Mouse (Mus musculus): ENCODE measurements around the gene Ppp1r3d. TPM values are rescaled to one million over a fixed set of nuclear protein-coding genes. Genes with fewer than 3 reads are reported as not detected.

Gene Ppp1r3d
- polyA plus RNA-seq, 1 experiment from 2014 or later = 1.1 TPM

DNA sequence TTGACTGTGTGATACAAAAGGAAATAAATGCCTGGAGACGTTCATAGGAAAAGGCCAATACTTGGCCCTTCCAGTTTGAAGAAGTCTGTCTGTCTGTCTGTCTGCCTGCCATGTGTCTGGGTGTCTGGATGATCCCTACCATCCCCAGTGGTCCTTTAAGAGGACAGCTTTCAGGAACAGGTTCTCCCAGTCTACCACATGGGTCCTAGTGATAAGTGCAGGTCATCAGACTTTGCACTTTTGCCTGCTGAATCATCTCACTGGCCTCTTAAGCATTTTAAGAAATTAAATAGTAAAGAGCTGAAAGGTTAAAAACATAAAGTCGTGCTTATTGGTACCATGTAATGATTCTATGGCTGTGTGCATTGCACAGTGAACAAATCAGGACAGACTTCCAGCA lies 19.2 kb upstream of the Ppp1r3d start:
- Histone ChIP-seq H3K9me3 (ENCODE audit: control insufficient read depth, low read length) (no peaks in the 10 kb centered on the region), H3K36me3 (ENCODE audit: control insufficient read depth, insufficient read depth, low read length) (no peaks in the 10 kb centered on the region), H3K4me3 (ENCODE audit: low read depth, low read length) (no peak overlapping the region), H3K4me1 (ENCODE audit: control insufficient read depth, insufficient read depth, low read length) (no peaks in the 10 kb centered on the region), H3K27ac (ENCODE audit: low read depth, low read length) (no peak overlapping the region), H3K4me2 (no peak overlapping the region), H3K27me3 (ENCODE audit: control insufficient read depth, insufficient read depth, low read length) (no peaks in the 10 kb centered on the region), H3K9ac (ENCODE audit: low read length) (no peak overlapping the region)
- DNase-seq (ENCODE audit: low spot score, missing footprints) (no peak), ATAC-seq (ENCODE audit: low FRiP score) (no peak)
- 78% methylated on average over 2 of the region's 2 CpGs for WGBS

GRCm38 (mm10) chr2:178430231-178430630 lies 16.0 kb upstream of the Ppp1r3d start, which contains the start of gene Cdh26:
TSS of gene Cdh26 (plus strand) at chr2:178430531.
- Histone ChIP-seq H3K27me3 (ENCODE audit: control insufficient read depth, insufficient read depth, low read length) (no peaks in the 10 kb centered on the region), H3K4me2 (no peak within 1 kb of the TSS), H3K9ac (ENCODE audit: low read length) (no peak within 1 kb of the TSS), H3K36me3 (ENCODE audit: control insufficient read depth, insufficient read depth, low read length) (no peaks in the 10 kb centered on the region), H3K4me3 (ENCODE audit: low read depth, low read length) (no peak within 1 kb of the TSS), H3K9me3 (ENCODE audit: control insufficient read depth, low read length) (no peaks in the 10 kb centered on the region), H3K4me1 (ENCODE audit: control insufficient read depth, insufficient read depth, low read length) (no peaks in the 10 kb centered on the region), H3K27ac (ENCODE audit: low read depth, low read length) (no peak within 1 kb of the TSS)
- DNase-seq (ENCODE audit: low spot score, missing footprints) = no peak
- 90% methylated on average over 4 of the region's 4 CpGs for WGBS
- ATAC-seq (ENCODE audit: low FRiP score) = no peak

DNA sequence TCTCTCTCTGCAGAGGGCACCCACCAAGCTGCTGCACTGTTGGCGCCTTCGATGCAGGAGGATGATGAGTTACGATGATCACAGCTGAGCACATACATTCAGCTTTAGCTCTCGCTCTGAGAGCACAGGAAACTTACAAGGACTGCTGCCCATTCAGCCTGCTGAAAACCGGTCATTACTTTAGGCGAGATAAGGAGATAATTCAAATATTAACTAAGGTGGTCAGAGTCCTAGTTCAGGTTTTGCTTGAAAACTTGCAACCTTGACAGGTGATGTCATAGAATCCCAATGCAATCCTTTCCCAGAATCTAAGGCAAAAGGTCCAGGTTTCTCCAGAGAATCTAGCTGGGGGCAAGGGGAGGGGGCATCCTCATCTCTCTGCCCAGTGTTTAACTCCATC lies 15.2 kb upstream of the Ppp1r3d start:
- WGBS = 87% methylated on average over 6 of the region's 6 CpGs
- ATAC-seq (ENCODE audit: low FRiP score) = no peak
- DNase-seq (ENCODE audit: low spot score, missing footprints) = no peak

DNA sequence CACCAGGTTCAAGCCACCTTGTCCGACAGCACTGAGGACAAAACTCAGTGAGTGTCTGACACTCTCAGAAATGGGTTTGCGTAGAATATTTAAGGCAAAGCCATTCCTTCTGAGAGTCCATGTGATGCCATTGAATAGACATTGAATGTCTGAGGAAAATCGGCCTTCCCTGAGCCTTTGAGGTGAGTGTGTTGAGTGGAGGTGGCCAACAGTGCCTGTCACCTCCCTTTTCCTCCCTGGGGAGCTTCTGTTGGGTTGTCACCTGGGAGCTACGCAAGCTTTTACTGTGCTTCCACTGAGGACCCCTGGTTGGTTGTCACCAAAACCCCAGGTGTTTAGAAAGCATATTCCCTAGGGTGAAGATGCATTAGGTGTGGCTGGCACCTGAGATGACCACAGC lies 14.4 kb upstream of the Ppp1r3d start:
- Histone ChIP-seq H3K9me3 (ENCODE audit: control insufficient read depth, low read length) (no peaks in the 10 kb centered on the region), H3K9ac (ENCODE audit: low read length) (no peak overlapping the region), H3K4me1 (ENCODE audit: control insufficient read depth, insufficient read depth, low read length) (no peaks in the 10 kb centered on the region), H3K4me2 (no peak overlapping the region), H3K36me3 (ENCODE audit: control insufficient read depth, insufficient read depth, low read length) (no peaks in the 10 kb centered on the region), H3K4me3 (ENCODE audit: low read depth, low read length) (no peak overlapping the region), H3K27ac (ENCODE audit: low read depth, low read length) (no peak overlapping the region), H3K27me3 (ENCODE audit: control insufficient read depth, insufficient read depth, low read length) (no peaks in the 10 kb centered on the region)
- no peak for DNase-seq (ENCODE audit: low spot score, missing footprints)
- ATAC-seq (ENCODE audit: low FRiP score) = no peak
- 90% methylated on average over 4 of the region's 4 CpGs for WGBS

More for the DNA sequence above, 15.2 kb upstream of the Ppp1r3d start:
- Histone ChIP-seq H3K4me1 (ENCODE audit: control insufficient read depth, insufficient read depth, low read length) (no peaks in the 10 kb centered on the region), H3K4me3 (ENCODE audit: low read depth, low read length) (no peak overlapping the region), H3K27ac (ENCODE audit: low read depth, low read length) (no peak overlapping the region), H3K4me2 (no peak overlapping the region), H3K36me3 (ENCODE audit: control insufficient read depth, insufficient read depth, low read length) (no peaks in the 10 kb centered on the region), H3K9me3 (ENCODE audit: control insufficient read depth, low read length) (no peaks in the 10 kb centered on the region), H3K27me3 (ENCODE audit: control insufficient read depth, insufficient read depth, low read length) (no peaks in the 10 kb centered on the region), H3K9ac (ENCODE audit: low read length) (no peak overlapping the region)

- Histone ChIP-seq H3K9ac (ENCODE audit: low read length) (no peak overlapping the region), H3K27me3 (ENCODE audit: control insufficient read depth, insufficient read depth, low read length) (no peaks in the 10 kb centered on the region), H3K4me1 (ENCODE audit: control insufficient read depth, insufficient read depth, low read length) (no peaks in the 10 kb centered on the region), H3K4me3 (ENCODE audit: low read depth, low read length) (no peak overlapping the region), H3K9me3 (ENCODE audit: control insufficient read depth, low read length) (no peaks in the 10 kb centered on the region), H3K4me2 (no peak overlapping the region), H3K36me3 (ENCODE audit: control insufficient read depth, insufficient read depth, low read length) (no peaks in the 10 kb centered on the region), H3K27ac (ENCODE audit: low read depth, low read length) (no peak overlapping the region)
- ATAC-seq (ENCODE audit: low FRiP score) (no peak), DNase-seq (ENCODE audit: low spot score, missing footprints) (peak; percentile 72)
- 80% methylated on average over 9 of the region's 9 CpGs for WGBS
These were observed 13.9 kb upstream of the Ppp1r3d start for GRCm38 (mm10) chr2:178428183-178428582.

DNA sequence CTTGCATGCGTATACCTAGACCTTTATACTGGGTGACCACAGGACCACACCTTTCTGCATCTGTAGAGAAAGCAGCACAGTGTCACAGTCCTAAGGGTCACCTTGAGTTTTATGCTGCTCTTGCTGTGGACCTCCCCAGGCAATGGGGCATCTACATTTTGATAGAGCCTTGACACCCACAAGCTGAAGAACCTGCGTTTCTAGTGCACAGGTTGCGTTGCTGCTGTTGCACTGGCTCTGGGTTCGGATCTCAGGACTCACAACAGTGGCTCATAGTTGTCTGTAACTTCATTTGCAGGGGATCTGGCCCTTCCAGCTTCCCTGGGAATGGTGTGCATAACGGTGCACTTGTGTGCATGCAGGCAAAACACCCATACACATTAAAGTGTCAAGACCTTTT lies 12.9 kb upstream of the Ppp1r3d start:
- Histone ChIP-seq H3K27me3 (ENCODE audit: control insufficient read depth, insufficient read depth, low read length) (no peaks in the 10 kb centered on the region), H3K4me3 (ENCODE audit: low read depth, low read length) (no peak overlapping the region), H3K9ac (ENCODE audit: low read length) (no peak overlapping the region), H3K4me1 (ENCODE audit: control insufficient read depth, insufficient read depth, low read length) (no peaks in the 10 kb centered on the region), H3K36me3 (ENCODE audit: control insufficient read depth, insufficient read depth, low read length) (no peaks in the 10 kb centered on the region), H3K4me2 (no peak overlapping the region), H3K9me3 (ENCODE audit: control insufficient read depth, low read length) (no peaks in the 10 kb centered on the region), H3K27ac (ENCODE audit: low read depth, low read length) (no peak overlapping the region)
- no peak for ATAC-seq (ENCODE audit: low FRiP score)
- peak; percentile 59 for DNase-seq (ENCODE audit: low spot score, missing footprints)
- 87% methylated on average over 5 of the region's 5 CpGs for WGBS

GRCm38 (mm10) chr2:178426229-178426628 lies 12.0 kb upstream of the Ppp1r3d start:
- Histone ChIP-seq H3K9me3 (ENCODE audit: control insufficient read depth, low read length) (no peaks in the 10 kb centered on the region), H3K27me3 (ENCODE audit: control insufficient read depth, insufficient read depth, low read length) (no peaks in the 10 kb centered on the region), H3K4me2 (no peak overlapping the region), H3K4me3 (ENCODE audit: low read depth, low read length) (no peak overlapping the region), H3K9ac (ENCODE audit: low read length) (no peak overlapping the region), H3K4me1 (ENCODE audit: control insufficient read depth, insufficient read depth, low read length) (no peaks in the 10 kb centered on the region), H3K27ac (ENCODE audit: low read depth, low read length) (no peak overlapping the region), H3K36me3 (ENCODE audit: control insufficient read depth, insufficient read depth, low read length) (no peaks in the 10 kb centered on the region)
- WGBS = 56% methylated on average over 4 of the region's 4 CpGs
- peak; percentile 84 for DNase-seq (ENCODE audit: low spot score, missing footprints)
- peak; percentile 33; the same call in 1 of the 2 replicates for ATAC-seq (ENCODE audit: low FRiP score)

- Histone ChIP-seq H3K4me3 (ENCODE audit: low read depth, low read length) (no peak overlapping the region), H3K4me2 (no peak overlapping the region), H3K27ac (ENCODE audit: low read depth, low read length) (no peak overlapping the region), H3K27me3 (ENCODE audit: control insufficient read depth, insufficient read depth, low read length) (no peaks in the 10 kb centered on the region), H3K4me1 (ENCODE audit: control insufficient read depth, insufficient read depth, low read length) (no peaks in the 10 kb centered on the region), H3K9me3 (ENCODE audit: control insufficient read depth, low read length) (no peaks in the 10 kb centered on the region), H3K9ac (ENCODE audit: low read length) (no peak overlapping the region), H3K36me3 (ENCODE audit: control insufficient read depth, insufficient read depth, low read length) (no peaks in the 10 kb centered on the region)
- DNase-seq (ENCODE audit: low spot score, missing footprints) (no peak), ATAC-seq (ENCODE audit: low FRiP score) (no peak)
- WGBS = 79% methylated on average over 5 of the region's 5 CpGs
These were observed 9.0 kb upstream of the Ppp1r3d start for GRCm38 (mm10) chr2:178423223-178423622.

GRCm38 (mm10) chr2:178422186-178422585 lies 7.9 kb upstream of the Ppp1r3d start:
- no peaks in the 10 kb centered on the region for H3K9me3 ChIP-seq (ENCODE audit: control insufficient read depth, low read length)
- H3K4me3 ChIP-seq (ENCODE audit: low read depth, low read length) = no peak overlapping the region
- 60% methylated on average over 2 of the region's 3 CpGs for WGBS
- no peaks in the 10 kb centered on the region for H3K36me3 ChIP-seq (ENCODE audit: control insufficient read depth, insufficient read depth, low read length)
- H3K9ac ChIP-seq (ENCODE audit: low read length) = no peak overlapping the region
- no peak for DNase-seq (ENCODE audit: low spot score, missing footprints)
- no peak overlapping the region for H3K27ac ChIP-seq (ENCODE audit: low read depth, low read length)
- no peak for ATAC-seq (ENCODE audit: low FRiP score)
- H3K27me3 ChIP-seq (ENCODE audit: control insufficient read depth, insufficient read depth, low read length) = no peaks in the 10 kb centered on the region
- no peaks in the 10 kb centered on the region for H3K4me1 ChIP-seq (ENCODE audit: control insufficient read depth, insufficient read depth, low read length)
- no peak overlapping the region for H3K4me2 ChIP-seq

DNA sequence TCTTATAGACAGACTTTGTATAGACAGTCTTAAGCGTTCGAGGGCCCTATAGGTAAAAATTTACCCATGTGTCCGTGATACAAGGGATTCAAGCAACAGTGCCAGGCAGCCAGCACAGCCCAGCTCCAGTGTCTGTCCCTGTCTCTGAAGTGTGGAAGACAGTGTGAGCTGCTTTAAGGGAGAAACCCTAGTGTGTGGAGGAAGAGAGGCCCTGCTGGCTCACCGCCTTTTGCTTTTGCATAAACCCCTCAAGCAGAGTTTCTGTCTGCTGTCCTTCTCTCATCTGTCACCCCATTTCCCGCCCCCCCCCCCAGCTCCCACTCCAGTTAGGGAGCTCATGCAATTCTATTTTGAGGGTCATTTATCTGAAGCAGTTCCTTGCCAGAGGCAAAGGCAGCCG lies 7.3 kb upstream of the Ppp1r3d start:
- Histone ChIP-seq H3K9ac (ENCODE audit: low read length) (no peak overlapping the region), H3K4me3 (ENCODE audit: low read depth, low read length) (no peak overlapping the region), H3K4me1 (ENCODE audit: control insufficient read depth, insufficient read depth, low read length) (no peaks in the 10 kb centered on the region), H3K27me3 (ENCODE audit: control insufficient read depth, insufficient read depth, low read length) (no peaks in the 10 kb centered on the region), H3K36me3 (ENCODE audit: control insufficient read depth, insufficient read depth, low read length) (no peaks in the 10 kb centered on the region), H3K9me3 (ENCODE audit: control insufficient read depth, low read length) (no peaks in the 10 kb centered on the region), H3K4me2 (no peak overlapping the region), H3K27ac (ENCODE audit: low read depth, low read length) (no peak overlapping the region)
- ATAC-seq (ENCODE audit: low FRiP score) = no peak
- WGBS = 56% methylated on average over 6 of the region's 6 CpGs
- DNase-seq (ENCODE audit: low spot score, missing footprints) = no peak

All from midbrain, embryonic 11.5 days (tissue).